Mouse (Mus musculus) limb, embryonic 13.5 days (tissue): ENCODE results near the gene Ntn1. TPM values are rescaled to one million over a fixed set of nuclear protein-coding genes. Genes with fewer than 3 reads are reported as not detected.

ENCODE experiments used
- ATAC-seq: fragments of 200-750 bp; cut with Nextera tagmentation; 2 replicates; pipeline ENCODE4 v1.8.0; 2017; ENCODE audit warnings: low read depth, moderate number of reproducible peaks, moderate TSS enrichment; ENCODE audit not compliant: low FRiP score
- H3K27ac ChIP-seq: fragments of 300-500 bp; sonication (generic); 2 replicates; pipeline ENCODE4 v1.5.1; 2015; ENCODE audit warnings: inconsistent platforms, mild to moderate bottlenecking, moderate library complexity
- H3K27me3 ChIP-seq: fragments of 300-500 bp; sonication (generic); 2 replicates; pipeline ENCODE4 v1.6.1; 2015; ENCODE audit warnings: mild to moderate bottlenecking, inconsistent platforms
- H3K36me3 ChIP-seq: fragments of 300-500 bp; sonication (generic); 2 replicates; pipeline ENCODE4 v1.6.1; 2015; ENCODE audit warnings: inconsistent platforms, mild to moderate bottlenecking, moderate library complexity
- H3K4me1 ChIP-seq: fragments of 300-500 bp; sonication (generic); 2 replicates; pipeline ENCODE4 v1.6.1; 2015; ENCODE audit warnings: inconsistent platforms
- H3K4me2 ChIP-seq: fragments of 300-500 bp; sonication (generic); replicated peaks from 2 replicates; pipeline ENCODE4 v1.6.1; 2015; ENCODE audit warnings: inconsistent platforms, mild to moderate bottlenecking, moderate library complexity
- H3K4me3 ChIP-seq: fragments of 300-500 bp; sonication (generic); 2 replicates; pipeline ENCODE4 v1.5.1; 2015; ENCODE audit warnings: moderate library complexity, mild to moderate bottlenecking, inconsistent platforms
- H3K9ac ChIP-seq: fragments of 300-500 bp; sonication (generic); 2 replicates; pipeline ENCODE4 v1.6.1; 2015; ENCODE audit warnings: mild to moderate bottlenecking, inconsistent platforms
- H3K9me3 ChIP-seq: fragments of 300-500 bp; sonication (generic); 2 replicates; pipeline ENCODE4 v1.6.1; 2016; ENCODE audit warnings: inconsistent platforms
- WGBS: fragments of 180-500 bp; shearing (Covaris S2); methylation state at CpG from one replicate; pipeline ENCODE4 v1.1.7; 2015; 5-methylcytosine and 5-hydroxymethylcytosine counted together
- polyA plus RNA-seq: library from polyadenylated mRNA; unstranded; fragments of >200 nt; fragmentation: Nextera tagmentation; extraction: Ambion mirVana; gene quantifications from 2 replicates; pipeline ENCODE4 v1.2.1, GENCODE M21; 2015

Ntn1 gene
- polyA plus RNA-seq, 1 experiment from 2014 or later, result 7.0 TPM

DNA sequence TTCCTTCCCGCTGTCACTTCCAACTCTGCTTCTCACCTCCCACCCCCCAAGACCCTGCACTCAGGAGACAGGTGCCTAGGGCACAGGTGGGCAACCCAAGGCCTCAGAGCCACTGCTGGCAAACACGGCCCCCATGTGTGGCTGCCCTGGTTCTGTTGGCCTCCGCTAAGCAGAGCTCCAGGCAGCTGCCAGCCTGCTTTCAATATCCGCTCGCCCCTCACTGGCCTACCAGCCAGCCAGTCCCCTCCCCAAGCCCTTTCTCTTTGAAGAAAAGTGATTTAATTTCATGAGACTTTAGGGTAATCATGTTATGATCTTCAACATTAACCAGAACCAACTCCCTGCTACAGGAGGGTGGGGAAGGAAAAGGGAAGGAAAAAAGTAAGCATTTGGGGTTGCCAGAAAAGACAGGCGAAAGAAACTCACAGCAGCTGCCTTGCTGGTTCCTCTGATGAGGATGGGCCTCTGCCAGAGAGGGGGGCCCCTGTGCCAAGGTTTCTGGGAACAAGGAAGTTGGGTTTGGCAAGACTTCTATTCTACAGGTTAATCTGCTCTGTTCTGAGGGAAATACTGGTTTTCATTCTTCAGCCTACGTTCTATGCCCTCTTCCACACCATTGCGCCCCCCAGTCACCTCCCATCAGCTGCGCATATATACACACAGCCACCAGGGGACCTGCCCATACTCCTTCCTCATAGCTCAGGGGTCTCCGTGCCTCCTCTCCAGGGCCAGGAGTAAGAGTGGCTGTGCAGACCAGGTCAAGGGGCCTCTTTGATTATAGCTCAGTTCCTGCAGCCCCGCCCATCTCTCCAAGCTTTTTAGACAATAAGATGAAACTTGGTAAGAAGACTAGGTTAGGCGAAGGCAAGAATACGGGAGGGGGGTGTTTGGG, 59.3 kb downstream of the Ntn1 start:
- H3K4me1 ChIP-seq, result peaks cover 17% of the 10 kb centered on the region
- H3K27me3 ChIP-seq, result peaks cover 8% of the 10 kb centered on the region; the same call in 1 of the 2 replicates
- no peaks in the 10 kb centered on the region for H3K9me3 ChIP-seq
- no peak overlapping the region for H3K4me3 ChIP-seq
- ATAC-seq, result 0 out of 2 replicates have a peak, but pooled peaks have one; percentile 15
- H3K27ac ChIP-seq, result no peak overlapping the region
- no peak overlapping the region for H3K9ac ChIP-seq
- WGBS, result 61% methylated on average over 13 of the region's 13 CpGs
- H3K36me3 ChIP-seq, result no peaks in the 10 kb centered on the region
- H3K4me2 ChIP-seq, result no peak overlapping the region

DNA sequence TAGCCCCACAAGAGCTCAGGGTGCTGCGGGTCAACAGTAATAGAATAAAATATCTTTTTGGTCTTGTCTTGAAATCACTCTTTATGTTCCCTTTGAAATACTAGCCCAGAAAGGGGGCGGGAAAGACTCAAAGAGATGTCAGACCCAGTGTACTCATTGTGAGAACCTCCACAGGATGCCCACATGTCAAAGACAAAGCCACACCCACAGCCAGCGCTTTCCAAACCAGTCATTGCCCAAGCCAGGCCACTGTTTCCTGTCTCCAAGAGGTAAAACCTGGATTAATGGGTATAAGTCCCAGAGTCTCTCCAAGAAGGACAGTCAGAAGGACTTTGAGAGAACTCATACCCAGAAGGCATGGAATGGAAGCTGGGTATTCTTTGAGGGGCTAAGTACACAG, 60.3 kb downstream of the Ntn1 start:
- Histone ChIP-seq H3K9me3 (no peaks in the 10 kb centered on the region), H3K36me3 (no peaks in the 10 kb centered on the region), H3K27ac (no peak overlapping the region), H3K9ac (no peak overlapping the region), H3K27me3 (peaks cover 5% of the 10 kb centered on the region; the same call in 1 of the 2 replicates), H3K4me3 (no peak overlapping the region), H3K4me1 (peaks cover 17% of the 10 kb centered on the region), H3K4me2 (no peak overlapping the region)
- WGBS, result 91% methylated on average over 3 of the region's 3 CpGs
- ATAC-seq, result no peak

DNA sequence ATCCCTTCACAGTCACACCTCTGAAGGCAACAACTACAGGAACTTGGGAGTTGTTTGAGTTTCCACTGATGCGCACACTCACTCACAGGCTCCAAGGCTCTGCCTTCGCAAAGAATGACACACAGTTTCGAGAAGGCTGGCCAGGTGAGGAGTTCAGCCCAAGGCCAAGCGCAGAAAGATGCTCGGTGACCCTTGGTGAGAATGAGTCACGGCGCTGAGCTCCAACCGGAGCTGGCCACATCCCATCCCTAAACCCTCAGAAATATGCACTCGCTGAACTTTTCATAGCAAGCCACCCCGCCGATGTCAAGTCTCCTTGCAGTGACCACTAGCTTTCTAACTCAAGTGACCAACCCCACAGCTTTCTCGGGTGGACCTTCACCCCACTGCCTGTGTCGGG, 60.8 kb downstream of the Ntn1 start:
- H3K27me3 ChIP-seq, result peaks cover 5% of the 10 kb centered on the region; the same call in 1 of the 2 replicates
- H3K4me3 ChIP-seq, result no peak overlapping the region
- no peak overlapping the region for H3K4me2 ChIP-seq
- peaks cover 17% of the 10 kb centered on the region for H3K4me1 ChIP-seq
- H3K9me3 ChIP-seq, result no peaks in the 10 kb centered on the region
- ATAC-seq, result no peak
- WGBS, result 94% methylated on average over 13 of the region's 13 CpGs
- no peak overlapping the region for H3K27ac ChIP-seq
- no peaks in the 10 kb centered on the region for H3K36me3 ChIP-seq
- no peak overlapping the region for H3K9ac ChIP-seq

DNA sequence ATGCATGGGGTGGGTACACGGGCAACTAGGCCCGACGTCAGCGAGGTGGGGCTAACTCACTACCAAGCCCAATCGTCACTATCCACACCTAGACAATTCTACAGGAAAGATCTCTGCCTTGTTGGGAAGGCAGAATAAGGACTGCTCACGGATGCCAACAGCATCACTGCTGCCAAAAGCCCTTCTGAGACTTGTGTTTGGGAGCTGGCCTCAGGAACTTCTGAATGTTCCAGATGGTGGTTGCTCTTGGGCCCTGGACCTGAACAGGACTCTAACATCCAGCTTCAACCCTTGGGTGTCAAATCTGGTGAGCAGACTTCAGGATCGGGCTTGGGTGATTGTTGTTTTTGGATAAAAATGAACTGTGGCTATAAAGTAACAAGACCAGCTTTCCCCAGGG, 61.3 kb downstream of the Ntn1 start:
- Histone ChIP-seq H3K36me3 (no peaks in the 10 kb centered on the region), H3K4me1 (peaks cover 15% of the 10 kb centered on the region), H3K27ac (no peak overlapping the region), H3K9me3 (no peaks in the 10 kb centered on the region), H3K4me2 (no peak overlapping the region), H3K9ac (no peak overlapping the region), H3K27me3 (peaks cover 5% of the 10 kb centered on the region; the same call in 1 of the 2 replicates), H3K4me3 (no peak overlapping the region)
- no peak for ATAC-seq
- 90% methylated on average over 7 of the region's 7 CpGs for WGBS

DNA sequence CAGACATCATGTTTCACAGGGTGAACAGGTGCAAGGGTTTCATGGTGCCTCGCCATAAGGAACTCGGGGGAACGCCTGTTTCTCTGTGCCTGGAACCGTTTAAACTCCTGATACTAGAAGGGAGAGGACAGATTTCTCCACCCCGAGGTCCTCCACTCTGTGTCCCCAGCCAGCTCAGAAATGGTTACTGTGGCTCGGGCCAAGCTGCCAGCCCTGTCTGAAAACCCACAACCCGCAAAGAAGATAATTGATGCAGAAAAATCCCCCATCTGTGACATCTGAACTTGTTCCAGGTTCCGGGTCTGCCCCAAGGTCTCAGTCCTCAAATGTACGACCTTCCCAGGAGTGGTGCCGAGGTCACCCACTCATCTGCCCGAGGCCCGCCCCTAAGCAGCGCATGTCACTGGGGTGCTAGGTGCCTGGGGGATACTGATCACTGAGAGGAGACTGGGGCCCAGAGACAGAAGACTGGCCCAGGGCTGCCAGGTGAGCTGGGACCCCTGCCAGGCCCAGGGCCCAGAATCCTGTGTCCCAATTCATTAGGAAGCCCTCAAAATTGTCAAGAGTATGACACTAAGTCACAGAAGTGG, 68.9 kb downstream of the Ntn1 start:
- 66% methylated on average over 13 of the region's 13 CpGs for WGBS
- ATAC-seq, result no peak

DNA sequence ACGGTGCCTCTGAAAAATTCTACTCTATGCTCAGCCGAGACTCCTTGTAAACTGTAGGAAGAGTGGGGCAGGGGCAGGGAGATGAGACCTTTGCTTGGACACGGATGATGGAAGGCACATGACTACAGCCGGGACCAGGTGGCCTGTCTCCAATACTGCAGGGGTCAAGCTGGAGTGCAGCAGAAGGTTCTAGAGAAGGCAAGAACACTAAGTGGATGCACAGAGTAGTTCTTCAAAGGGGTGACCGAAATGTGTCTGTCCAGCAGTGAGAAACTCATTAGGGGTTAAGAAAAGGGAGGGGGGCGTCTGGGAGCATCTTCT, 69.5 kb downstream of the Ntn1 start:
- Histone ChIP-seq H3K27me3 (no peaks in the 10 kb centered on the region), H3K4me2 (no peak overlapping the region), H3K9ac (no peak overlapping the region), H3K9me3 (0 out of 2 replicates have a peak, but pooled peaks cover 3% of the 10 kb centered on the region), H3K4me1 (no peaks in the 10 kb centered on the region), H3K36me3 (no peaks in the 10 kb centered on the region), H3K27ac (no peak overlapping the region), H3K4me3 (no peak overlapping the region)
- ATAC-seq, result no peak
- WGBS, result 59% methylated on average over 6 of the region's 6 CpGs

More for the DNA sequence above, 68.9 kb downstream of the Ntn1 start:
- H3K36me3 ChIP-seq, result no peaks in the 10 kb centered on the region
- no peaks in the 10 kb centered on the region for H3K27me3 ChIP-seq
- H3K9ac ChIP-seq, result no peak overlapping the region
- no peak overlapping the region for H3K27ac ChIP-seq
- H3K4me3 ChIP-seq, result no peak overlapping the region
- no peaks in the 10 kb centered on the region for H3K4me1 ChIP-seq
- 0 out of 2 replicates have a peak, but pooled peaks cover 3% of the 10 kb centered on the region for H3K9me3 ChIP-seq
- H3K4me2 ChIP-seq, result no peak overlapping the region

DNA sequence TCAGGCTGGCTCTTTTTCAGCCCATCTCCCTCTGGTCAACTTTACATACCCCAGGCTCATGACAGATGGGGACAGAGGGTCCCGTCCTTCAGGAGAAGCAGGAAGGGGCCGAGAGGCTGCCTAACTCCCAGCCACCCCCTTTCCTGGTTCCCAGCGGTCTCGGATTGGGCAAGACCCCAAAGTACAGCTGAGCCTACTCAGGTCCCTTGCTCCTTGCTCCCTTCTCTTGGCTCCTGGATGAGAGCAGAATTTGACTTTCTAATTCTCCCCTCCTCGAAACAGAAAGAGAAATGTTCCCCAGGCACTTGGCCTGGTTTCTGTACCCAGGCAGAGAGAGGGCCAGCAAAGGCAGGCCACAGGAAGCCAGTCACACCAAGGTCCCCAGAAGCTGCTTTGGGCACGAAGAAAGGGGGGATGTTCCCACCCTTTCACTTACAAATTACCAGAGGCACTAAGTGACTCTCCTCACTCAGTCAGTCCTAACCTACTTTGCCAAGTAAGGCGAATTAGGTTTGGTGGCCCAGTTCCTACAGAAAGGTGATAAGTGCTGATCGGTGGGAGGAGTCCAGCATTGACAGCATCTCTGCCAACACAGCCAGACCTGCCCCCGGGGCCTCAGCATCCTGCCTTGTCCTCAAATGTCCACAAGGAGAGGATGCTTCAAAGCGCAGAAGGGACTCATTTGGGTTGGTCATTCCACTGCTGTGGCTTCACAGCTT, 70.1 kb downstream of the Ntn1 start:
- WGBS, result 41% methylated on average over 10 of the region's 10 CpGs
- Histone ChIP-seq H3K36me3 (no peaks in the 10 kb centered on the region), H3K4me1 (no peaks in the 10 kb centered on the region), H3K4me2 (no peak overlapping the region), H3K27ac (no peak overlapping the region), H3K9me3 (0 out of 2 replicates have a peak, but pooled peaks cover 3% of the 10 kb centered on the region), H3K9ac (no peak overlapping the region), H3K27me3 (no peaks in the 10 kb centered on the region), H3K4me3 (no peak overlapping the region)
- no peak for ATAC-seq

DNA sequence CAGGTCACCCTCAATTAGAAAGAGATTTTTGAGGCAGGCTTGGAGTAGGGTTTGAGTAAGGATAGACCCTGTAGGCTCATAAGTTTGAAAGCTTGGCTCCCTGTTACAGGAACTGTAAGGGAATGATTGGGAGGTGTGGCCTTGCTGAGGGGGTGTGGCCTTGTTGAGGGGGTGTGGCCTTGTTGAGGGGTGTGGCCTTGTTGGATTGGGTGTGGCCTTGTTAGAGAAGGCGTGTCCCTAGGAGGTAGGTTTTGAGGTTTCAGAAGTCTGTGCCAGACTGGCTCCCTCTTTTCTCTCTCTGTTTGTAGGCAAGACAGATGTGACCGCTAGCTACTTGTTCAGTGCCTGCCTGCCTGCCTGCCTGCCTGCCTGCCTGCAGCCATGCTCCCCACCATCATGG, 75.8 kb downstream of the Ntn1 start:
- H3K9me3 ChIP-seq, result 0 out of 2 replicates have a peak, but pooled peaks cover 2% of the 10 kb centered on the region
- WGBS, result 88% methylated on average over 2 of the region's 2 CpGs
- ATAC-seq, result no peak

DNA sequence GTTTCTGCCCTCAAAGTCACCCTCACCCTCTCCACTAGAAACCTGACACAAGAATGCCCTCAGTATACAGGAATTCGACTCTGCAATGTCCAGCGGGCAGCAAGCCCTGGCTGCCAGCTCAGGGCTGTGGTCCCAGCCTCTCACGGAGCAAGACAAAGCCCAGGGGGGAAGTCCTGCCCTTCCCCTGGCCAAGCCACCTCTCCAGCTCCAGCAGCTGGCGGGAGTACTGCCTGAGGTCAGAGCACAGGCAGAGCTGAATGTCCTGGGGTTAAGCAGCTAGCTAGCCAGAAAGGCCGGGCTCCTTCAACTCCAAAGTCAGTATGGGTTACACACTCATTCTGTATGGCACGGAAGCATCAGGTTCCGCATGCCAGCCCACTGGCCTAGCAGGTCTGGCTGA, 79.2 kb downstream of the Ntn1 start:
- H3K36me3 ChIP-seq, result no peaks in the 10 kb centered on the region
- WGBS, result 84% methylated on average over 7 of the region's 7 CpGs
- 0 out of 2 replicates have a peak, but pooled peaks cover 3% of the 10 kb centered on the region for H3K4me1 ChIP-seq
- no peak overlapping the region for H3K4me2 ChIP-seq
- H3K4me3 ChIP-seq, result no peak overlapping the region
- H3K27me3 ChIP-seq, result no peaks in the 10 kb centered on the region
- H3K9me3 ChIP-seq, result 0 out of 2 replicates have a peak, but pooled peaks cover 5% of the 10 kb centered on the region
- H3K9ac ChIP-seq, result no peak overlapping the region
- ATAC-seq, result no peak
- no peak overlapping the region for H3K27ac ChIP-seq

More for the DNA sequence above, 75.8 kb downstream of the Ntn1 start:
- no peak overlapping the region for H3K4me2 ChIP-seq
- H3K27ac ChIP-seq, result no peak overlapping the region
- H3K9ac ChIP-seq, result no peak overlapping the region
- no peak overlapping the region for H3K4me3 ChIP-seq
- 0 out of 2 replicates have a peak, but pooled peaks cover 3% of the 10 kb centered on the region for H3K4me1 ChIP-seq
- H3K27me3 ChIP-seq, result no peaks in the 10 kb centered on the region
- no peaks in the 10 kb centered on the region for H3K36me3 ChIP-seq

DNA sequence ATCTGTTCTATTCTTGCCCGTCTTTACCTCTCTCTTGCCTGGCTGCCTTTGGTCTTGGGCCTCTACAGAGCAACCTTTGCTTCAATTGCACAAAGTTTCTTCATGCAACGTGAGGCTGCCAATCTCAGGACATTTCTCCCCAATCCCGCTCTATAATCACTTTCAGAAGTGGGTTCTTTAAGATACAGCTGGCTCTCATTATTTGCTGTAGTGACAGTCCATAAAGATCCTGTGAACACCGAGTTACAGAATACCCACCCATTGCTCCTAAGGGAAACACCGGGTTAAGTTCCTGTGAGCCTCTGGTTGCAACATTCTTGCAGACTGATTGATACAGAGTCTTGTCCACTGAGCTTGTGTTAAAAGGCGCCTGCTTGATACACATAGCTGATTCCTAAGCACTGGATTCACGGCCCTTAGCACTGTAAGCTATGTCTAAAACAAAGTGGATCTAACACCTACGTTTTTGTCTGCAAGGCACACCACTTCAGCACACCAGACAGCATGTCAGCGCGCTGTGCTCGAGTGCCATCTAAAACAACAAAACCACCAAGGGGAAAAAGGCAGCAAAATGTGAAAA, 85.0 kb downstream of the Ntn1 start:
- 40% methylated on average over 11 of the region's 11 CpGs for WGBS
- H3K27me3 ChIP-seq, result peaks cover 7% of the 10 kb centered on the region; the same call in 1 of the 2 replicates
- H3K9ac ChIP-seq, result no peak overlapping the region
- no peak overlapping the region for H3K4me2 ChIP-seq
- ATAC-seq, result no peak
- H3K4me1 ChIP-seq, result peaks cover 25% of the 10 kb centered on the region
- H3K9me3 ChIP-seq, result 0 out of 2 replicates have a peak, but pooled peaks cover 5% of the 10 kb centered on the region
- H3K36me3 ChIP-seq, result no peaks in the 10 kb centered on the region
- no peak overlapping the region for H3K4me3 ChIP-seq
- no peak overlapping the region for H3K27ac ChIP-seq

DNA sequence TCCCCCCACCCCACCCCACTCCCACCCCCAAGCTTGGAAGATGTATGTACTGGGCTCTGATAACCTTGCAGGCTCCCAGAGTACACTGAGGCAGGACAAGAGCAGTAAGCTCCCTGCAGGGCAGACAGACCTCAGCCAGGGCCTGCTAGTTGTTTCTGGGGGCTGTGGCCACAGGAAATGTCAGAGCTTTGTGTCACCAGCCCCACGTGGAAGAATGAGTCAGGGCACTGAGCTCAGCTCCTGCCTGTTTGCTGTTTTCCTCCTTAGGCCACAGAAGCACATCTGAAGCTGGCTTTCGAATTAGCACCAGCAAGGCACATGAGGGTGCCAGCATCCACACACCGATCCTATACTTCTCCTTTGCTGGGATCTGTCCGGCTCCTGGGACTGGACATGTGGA, 86.8 kb downstream of the Ntn1 start:
- WGBS, result 61% methylated on average over 4 of the region's 4 CpGs
- Histone ChIP-seq H3K9ac (no peak overlapping the region), H3K4me1 (peaks cover 31% of the 10 kb centered on the region), H3K4me2 (no peak overlapping the region), H3K4me3 (no peak overlapping the region), H3K27ac (no peak overlapping the region), H3K9me3 (0 out of 2 replicates have a peak, but pooled peaks cover 5% of the 10 kb centered on the region), H3K27me3 (peaks cover 7% of the 10 kb centered on the region; the same call in 1 of the 2 replicates), H3K36me3 (no peaks in the 10 kb centered on the region)
- no peak for ATAC-seq
